Mouse (Mus musculus): ENCODE measurements around the gene Mpig6b.

The Mpig6b gene

DNA sequence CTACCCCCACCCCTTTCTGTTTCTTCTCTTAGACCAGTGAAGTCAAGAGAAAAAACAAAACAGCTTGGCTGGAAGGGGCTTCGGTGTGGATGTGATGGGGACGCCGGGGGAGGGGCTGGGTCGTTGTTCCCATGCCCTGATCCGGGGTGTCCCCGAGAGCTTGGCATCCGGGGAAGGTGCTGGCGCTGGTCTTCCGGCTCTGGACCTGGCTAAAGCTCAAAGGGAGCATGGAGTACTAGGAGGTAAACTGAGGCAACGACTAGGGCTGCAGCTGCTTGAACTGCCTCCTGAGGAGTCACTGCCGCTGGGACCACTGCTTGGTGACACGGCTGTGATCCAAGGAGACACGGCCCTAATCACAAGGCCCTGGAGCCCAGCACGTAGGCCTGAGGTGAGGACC is 5.9 kb downstream of the Mpig6b start:
- DNase-seq (ENCODE audit: low spot score in 2 of 2), result no peak

DNA sequence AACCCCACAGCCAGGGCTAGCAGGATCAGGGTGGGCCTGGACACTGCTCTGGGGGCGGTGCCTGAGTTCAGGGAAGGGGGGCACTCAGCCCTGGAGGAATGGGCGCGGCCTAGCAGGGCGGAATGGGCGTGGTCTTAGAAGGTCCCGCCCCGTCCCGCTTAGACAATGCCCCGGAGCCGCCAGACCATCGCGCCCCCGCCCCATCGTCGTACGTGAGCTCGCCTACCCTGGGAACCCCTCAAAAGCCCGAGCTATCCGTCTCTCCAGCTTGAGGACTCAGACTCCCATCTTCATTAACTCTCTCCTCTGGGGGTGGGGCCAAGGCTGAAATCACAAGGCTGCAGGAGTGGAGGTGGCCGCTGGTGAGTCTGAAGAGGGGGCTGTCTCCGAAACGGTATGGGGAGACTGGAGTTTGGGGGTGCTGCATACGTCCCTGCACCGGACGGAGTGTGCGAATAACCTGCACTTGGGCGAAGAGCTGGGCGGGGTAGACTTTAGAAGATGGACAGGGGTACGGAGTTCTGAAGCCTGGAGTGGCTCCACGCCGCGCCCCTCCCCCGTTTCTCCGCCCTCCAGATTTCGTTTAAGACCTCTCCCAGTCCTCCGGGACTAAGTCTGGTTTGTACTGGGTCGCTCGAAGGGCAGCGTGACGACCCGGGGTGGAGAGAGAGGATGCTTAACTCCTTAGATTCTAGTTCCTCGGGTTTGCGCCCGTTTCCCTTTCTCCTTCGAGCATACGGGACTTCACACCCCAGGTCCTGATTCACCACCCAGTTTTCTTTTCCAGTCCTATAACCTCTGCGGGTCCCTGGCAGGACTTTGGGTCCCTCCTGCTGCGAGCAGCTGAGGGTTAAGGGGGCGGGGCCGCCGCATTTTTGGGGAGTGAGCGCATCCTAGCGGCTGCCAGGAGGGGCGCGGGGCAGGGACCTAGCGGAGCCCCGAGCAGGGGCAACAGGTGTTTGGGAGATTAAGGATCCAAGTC is 6.8 kb downstream of the Mpig6b start, which contains the start of gene Ddah2:
Gene Ddah2 (plus strand): TSS at position 125 of the 982 bp plus-strand sequence.
- DNase-seq (ENCODE audit: low spot score in 2 of 2), result peak; percentile 76 to 84

DNA sequence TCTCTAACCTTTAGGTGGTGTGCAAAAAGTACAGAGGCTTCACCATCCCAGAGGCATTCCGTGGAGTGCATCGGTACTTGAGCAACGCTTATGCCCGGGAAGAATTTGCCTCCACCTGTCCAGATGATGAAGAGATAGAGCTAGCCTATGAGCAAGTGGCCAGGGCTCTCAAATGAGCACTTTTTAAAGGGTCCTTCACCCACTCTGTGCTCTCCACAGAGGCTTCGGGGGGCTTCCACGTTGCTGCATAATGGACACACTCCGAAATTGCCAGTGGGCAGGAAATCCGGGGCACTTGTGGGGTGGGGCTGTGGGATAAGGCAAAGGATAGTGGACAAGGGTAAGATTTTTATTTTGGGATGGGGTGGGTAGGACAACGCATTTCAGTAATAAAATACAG is 7.7 kb downstream of the Mpig6b start:
- no peak for DNase-seq (ENCODE audit: low spot score in 2 of 2)

DNA sequence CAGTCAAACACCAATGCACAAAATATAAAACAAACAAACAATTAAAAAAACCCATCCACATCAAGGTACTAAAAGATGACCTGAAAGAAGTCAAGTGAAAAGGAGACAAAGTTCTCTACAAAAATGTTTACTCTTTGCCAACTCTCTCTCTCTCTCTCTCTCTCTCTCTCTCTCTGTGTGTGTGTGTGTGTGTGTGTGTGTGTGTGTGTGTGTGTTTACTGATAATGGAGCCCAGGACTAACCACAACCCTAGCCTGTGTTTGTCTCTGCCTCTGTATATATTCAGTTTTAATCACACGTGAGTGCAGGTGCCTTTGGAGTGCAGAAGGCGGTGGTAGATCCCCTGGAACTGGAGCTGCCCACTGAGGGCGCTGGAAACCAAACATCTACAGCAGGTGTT is 8.9 kb downstream of the Mpig6b start:
- no peak for DNase-seq (ENCODE audit: low spot score in 2 of 2)

DNA sequence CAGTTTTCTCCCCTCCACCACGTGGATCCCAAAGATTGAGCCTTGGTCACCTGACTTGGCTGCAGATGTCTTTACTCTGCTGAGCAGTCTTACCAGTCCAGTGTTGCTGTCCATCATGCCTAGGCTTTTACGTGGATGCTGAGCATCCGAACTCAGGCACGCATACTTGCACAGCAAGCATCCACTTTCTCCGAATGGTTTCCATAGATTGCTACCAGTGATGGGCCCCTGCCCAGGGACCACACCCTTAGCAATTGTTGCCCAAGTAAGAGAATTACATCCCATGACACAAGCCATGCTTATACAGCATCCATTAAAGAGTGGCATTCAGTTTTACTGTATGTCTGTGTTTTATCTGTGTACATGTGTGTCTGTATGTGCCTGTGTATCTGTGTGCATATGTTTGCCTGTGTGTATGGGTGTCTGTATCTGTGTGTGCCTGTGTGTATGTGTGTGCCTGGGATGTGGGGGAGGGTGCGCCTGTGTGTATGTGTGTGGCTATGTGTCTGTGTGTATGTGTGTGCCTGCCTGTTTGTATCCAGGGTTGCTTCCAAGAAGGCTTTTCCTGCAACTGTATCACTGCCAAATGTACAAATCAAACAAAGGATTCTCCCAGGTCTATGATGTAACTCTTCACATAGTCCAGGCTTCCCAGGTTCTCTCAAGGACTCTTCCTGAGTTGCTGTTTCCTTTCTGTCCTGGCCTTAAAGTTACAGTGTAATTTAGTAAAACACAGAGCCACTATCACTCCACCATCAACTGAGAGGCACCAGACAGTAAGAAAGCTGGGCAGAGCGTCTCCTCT is 10.1 kb downstream of the Mpig6b start:
- no peak for DNase-seq (ENCODE audit: low spot score in 2 of 2)

DNA sequence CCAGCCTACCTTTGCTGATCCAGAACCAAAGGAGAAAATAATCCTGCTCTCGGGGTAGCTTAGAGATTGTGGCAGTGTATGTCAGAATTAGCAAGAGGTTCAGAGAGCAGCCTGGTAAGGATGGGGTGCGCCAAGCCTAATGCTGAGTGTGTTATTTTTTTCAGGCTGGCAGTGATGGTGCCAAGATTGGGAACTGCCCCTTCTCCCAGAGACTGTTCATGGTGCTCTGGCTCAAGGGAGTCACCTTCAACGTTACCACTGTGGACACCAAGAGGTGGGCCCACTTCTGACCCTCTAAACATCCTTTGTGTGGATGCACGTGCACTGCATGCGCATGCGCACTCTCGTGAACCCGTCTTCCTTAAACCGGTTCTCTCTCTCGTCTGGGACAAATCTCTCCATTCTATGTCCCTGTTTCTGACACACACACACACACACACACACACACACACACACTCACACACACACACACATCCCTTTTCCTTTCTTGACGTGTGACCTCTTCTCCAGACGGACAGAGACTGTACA is 13.6 kb downstream of the Mpig6b start:
- DNase-seq (ENCODE audit: low spot score in 2 of 2), result no peak

DNA sequence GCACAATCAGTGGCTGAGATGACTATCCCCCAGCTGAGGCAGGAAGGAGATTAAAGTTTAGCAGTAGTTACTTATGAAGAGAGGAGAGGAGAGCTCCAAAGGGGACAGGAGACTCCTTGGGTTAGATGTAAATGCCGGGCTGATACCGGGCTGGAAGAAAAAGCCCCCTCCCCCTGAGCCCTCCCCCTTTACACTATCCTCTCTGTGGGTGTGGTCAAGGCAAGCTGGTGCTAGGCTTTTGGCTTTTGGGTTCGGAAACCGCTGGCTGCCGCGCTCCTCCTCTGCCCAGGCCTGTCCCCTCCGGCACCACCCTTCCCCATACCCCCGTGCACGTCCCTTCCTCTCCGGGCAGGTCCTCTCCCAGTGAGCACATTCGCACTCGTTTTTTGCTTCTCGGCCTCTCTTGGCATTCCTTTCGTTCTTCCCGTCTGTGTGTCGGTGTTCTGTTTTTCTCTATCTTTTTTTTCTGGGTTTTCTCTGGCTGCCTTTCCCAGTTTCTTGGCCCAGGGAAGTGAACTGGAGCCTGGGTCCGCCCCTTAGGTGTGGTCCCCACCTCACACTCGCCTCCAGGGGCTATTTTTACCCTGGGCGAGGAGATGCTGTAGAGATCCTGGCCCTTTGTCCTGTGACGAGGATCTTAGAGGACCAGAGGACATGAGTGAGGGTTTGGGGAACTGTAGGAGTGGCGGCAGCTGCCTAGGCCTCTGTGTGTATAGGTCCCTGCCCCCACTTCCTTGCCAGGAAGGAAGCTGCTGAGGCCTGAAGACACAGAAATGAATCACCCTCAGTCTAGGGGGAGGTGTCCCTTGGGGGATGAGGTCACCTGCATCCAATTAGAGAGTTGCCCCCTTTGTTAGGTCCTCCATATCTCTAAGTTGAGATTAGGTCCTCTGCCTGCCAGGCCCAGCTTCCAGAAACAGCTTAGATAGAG is 14.6 kb downstream of the Mpig6b start:
- peak in 1 of 2 experiments; percentile 42 for DNase-seq (ENCODE audit: low spot score in 2 of 2)

DNA sequence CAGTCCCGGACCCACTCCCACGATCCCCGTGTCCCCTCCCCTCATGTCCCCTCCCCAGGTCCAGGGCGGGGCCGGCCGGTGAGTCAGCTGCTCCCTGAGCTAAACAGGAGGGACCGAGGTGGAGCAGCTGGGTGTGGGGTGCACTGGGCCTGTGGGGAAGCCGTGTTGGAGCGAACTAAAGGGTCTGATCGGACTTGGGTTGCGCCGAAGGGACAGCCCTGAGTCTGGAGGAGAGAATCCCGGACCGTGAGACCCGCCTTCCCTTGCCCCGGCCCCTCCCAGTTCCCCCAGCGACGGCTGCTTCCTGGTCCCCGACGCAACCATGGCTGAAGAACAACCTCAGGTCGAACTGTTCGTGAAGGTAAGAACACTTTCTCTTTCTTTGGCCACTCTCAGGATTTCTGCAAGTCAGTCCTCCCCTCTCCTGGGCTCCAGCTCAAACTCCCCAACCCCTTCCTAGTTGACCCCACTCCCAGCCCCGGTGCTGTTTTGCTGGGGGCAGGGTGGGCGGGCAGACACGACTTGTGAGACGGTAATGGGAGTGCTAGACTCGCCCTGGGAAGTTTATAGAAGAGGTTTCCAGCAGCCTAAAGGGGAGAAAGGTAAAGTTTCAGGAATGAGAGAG is 15.7 kb downstream of the Mpig6b start:
- peak in 1 of 2 experiments; percentile 38 for DNase-seq (ENCODE audit: low spot score in 2 of 2)

DNA sequence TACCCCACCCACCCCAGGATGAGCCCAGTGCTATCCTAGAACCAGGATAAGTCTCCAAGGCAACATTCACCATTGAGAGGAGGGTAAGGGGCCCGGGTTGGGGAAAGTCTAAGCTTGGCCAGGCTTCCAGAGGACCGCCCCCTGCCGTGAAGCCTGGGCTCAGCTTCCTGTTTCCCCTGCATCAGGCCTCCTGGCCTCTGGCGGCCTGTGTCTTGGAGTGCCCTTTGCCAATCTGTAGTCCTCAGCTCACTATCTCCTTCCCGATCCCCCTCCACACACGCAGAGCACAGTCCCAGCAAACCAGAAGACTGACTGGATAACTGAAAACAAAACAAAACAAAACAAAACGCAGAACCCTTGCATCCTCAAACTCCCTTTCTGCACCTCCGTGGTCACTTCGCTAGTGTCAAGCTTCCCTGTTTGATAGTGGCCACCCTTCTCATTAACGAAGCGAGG is 16.4 kb downstream of the Mpig6b start, which contains the start of gene Clic1:
Gene Clic1 (plus strand): TSS at position 406 of the 456 bp plus-strand sequence.
- no peak for DNase-seq (ENCODE audit: low spot score in 2 of 2)

DNA sequence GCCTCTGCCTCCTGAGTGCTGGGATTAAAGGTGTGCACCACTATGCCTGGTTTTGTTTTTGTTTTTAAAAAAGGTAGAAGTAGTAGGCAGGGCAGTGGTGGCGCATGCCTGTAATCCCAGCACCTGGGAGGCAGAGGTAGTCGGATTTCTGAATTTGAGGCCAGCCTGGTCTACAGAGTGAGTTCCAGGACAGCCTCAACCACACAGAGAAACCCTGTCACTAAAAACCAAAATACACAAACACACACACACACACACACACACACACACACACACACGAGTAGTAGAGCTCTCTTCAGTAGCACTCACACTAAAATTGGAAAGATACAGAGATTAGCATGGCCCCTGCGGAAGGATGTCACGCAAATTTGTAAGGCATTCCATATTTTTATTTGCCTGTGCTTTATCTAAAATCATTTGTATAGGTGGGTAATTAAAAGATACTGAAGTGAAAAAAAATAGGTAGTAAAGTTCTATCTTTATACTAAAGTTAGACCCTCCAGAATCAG is 17.0 kb downstream of the Mpig6b start:
- no peak for DNase-seq (ENCODE audit: low spot score in 2 of 2)

DNA sequence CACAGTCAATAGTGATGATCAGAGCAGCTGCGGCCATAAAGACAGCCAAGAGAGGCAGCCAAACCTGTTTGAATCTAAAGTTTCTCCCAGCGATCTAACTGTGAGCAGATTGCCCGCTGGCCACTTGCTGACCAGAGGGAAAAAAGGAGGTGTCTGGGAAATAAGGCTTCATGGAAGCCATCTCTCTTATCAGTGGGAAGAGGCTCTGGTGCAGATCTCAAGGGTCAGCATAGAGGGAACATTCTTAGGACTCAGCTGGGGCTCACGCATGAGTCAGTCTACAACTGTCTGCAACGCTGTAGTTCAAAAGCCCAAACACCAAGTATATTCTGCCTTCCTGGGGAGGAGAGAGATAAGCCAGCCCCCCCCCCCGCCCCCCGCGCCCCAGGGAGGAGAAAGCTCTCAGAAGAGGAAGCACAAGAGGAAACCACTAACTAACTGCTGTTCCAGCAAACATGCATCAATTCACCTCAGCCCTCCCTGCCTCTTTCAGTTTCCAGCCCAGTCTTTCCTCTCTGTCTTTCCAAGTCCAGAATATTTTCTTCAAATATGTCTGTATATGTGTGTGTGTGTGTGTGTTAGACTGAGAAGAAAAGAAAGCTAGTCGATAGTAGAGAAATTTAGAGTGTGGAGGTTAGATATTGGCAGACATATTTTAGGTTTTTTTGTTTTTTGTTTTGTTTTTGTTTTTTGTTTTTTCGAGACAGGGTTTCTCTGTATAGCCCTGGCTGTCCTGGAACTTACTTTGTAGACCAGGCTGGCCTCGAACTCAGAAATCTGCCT is 17.6 kb downstream of the Mpig6b start:
- no peak for DNase-seq (ENCODE audit: low spot score in 2 of 2)

DNA sequence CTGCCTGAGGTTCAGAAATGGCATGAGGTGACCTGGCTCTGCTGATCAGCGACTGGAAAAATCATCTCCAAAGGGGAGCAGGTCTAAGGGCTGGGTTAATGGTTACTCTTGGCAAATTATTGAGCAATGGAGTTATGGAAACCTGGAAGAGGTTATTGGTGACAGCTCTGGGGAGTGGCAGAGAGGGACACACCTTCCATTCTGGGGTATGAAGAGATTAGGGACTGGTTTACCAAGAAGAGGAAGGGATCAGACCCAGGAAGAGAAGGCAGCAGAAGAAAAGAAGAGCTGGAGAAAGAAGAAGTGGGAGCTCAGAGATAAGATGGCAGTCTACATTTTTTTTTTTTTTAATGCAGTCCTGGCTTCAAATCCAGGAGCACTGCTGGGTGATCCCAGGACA is 18.3 kb downstream of the Mpig6b start:
- DNase-seq (ENCODE audit: low spot score in 2 of 2), result no peak

DNA sequence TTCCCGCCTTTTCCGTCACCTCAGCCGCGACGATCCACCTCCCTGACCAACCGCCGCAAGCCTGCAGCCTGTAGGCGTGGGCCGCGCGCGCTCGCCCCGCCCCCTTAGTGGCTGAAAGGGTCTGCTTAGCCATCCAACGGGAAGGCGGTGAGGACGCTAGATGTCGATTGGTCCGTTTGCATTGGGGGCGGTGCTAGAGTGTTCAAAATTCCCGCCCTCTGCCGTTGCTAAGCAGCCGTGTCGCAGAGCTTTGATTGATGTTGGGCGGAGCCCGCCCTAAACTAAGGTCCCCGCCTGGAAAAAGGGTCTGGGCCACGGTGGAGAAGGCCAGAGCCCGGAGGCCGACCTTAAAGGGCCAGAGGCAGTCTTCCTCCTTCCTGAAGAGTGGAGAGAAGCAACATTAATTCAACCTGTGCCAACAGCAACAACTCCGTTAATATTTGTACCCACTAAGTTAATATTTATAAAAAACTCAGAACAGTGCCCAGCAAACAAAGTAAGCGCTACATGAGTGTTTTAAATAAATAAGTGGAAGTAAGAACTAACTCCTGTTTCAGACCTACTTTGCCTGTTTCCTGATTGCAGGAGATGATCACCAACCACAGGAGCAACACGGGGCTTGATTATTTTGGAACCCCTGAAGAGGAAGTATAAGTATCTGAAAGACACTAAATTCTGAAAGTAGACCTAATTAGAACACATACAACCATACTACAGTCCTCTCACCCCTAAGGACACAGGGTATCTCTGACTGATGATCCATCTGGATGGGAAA is 19.1 kb downstream of the Mpig6b start, which contains the start of gene Msh5:
Gene Msh5 (minus strand): TSS at position 65 of the 775 bp plus-strand sequence.
- peak; percentile 95 to 96 for DNase-seq (ENCODE audit: low spot score in 2 of 2)

DNA sequence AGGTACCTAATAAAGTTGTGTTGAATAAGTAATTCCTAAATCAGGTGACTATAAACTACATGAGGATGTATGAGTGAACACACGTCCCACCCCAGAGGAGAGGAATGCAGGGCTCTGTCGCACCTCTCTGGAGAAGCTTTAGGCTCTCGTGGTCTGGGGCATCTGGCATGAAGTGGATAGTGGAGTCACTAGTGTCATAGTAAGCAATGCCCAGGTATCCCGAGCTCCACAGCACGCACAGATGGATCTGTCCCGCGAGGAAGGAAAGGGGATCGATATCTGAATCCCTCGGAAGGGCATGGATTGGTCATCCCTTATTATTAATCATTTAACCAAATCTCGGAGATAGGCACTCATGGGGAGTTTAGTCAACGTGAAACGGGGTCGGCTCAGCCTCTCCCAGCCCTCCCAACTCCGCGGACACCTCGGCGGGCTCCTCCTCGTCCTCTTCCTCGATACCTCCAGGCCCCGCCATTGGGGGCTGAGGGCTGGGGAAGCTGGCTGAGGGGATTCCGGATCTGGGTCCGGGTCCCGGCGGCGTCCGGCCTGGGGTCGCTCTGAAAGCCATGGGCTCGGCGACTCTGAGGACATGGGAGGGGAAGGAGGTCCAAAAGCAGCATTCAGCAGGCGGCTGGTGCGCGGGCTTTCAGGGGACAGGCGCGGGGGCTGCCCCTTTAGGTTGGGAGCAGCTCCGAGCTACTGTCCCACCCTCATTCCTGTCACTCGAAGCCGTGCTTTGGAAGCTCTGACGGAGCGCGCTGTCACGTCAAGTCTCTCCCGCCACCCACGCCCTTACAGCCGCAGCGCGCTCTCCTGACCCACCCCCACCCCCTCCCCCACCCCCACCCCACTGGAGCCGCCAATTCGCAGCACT is 19.9 kb downstream of the Mpig6b start:
- DNase-seq (ENCODE audit: low spot score in 2 of 2), result no peak

DNA sequence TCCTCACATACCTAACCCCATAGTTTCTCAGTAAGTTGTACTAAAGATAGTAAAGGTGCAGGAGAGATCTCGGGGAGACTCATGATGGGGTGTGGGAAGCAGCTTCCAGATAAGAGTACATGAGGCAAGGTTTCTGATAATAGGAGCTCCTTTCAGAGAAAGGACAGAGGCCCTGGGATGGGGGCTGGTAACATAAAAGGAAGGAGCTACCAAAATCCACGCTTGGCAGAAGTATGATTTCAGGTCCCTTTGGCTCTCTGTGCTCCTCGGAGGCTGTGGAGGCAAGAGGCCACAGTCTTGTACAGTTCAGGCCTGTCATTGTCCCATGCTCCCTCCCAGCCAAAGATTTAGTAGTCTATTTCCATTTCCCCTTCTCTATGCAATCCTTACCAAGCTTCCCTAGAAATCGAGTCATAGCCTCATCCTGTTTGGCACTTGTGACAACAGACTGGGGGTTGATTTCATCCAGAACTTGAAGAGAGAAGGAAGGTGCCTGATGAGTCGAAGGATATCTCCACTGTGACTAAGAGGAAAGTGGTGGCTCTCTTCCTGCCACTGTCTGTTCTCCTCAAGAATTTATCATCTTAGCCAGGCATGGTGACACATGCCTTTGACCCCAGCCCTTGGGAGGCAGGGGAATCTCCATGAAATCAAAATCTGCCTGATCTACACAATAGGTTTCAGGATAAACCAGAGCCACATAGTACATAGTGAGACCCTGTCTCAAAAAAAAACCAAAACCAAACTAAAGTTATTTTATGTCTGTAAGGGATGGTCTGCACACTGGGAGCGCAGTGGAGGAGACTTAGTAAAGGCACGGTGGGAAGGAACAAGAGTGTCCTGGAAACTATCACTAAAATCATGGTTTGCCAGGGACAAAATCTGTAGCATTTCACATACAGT is 20.8 kb downstream of the Mpig6b start:
- DNase-seq (ENCODE audit: low spot score in 2 of 2), result no peak

DNA sequence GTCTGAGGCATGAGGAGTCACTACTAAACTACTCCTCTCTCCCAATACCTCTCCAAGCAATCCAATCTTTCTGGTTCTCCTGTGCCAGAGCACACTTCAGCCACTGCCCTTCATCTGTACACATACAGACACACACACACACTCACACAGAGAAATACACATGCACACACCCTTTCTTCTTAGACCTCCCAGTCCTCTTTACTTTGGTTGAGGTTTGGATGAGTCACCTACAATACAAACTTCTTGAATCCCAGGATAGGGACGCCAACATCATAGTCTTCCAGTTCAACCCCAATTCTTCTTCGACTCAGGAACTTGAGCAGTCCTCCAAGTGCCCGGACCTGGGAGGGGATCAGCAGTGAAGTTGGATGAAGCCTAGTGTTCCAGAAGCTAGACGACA is 22.2 kb downstream of the Mpig6b start:
- DNase-seq (ENCODE audit: low spot score in 2 of 2), result no peak
